Mouse (Mus musculus) neural tube, embryonic 12.5 days (tissue): ENCODE data around the gene R3hcc1l. TPM values are rescaled to one million over a fixed set of nuclear protein-coding genes. Genes with fewer than 3 reads are reported as not detected.

Experiments used
- ATAC-seq: fragments of 200-750 bp; cut with Nextera tagmentation; 2 replicates; pipeline ENCODE4 v1.8.0; 2017; ENCODE audit warnings: low read depth, mild to moderate bottlenecking, moderate TSS enrichment, moderate library complexity; ENCODE audit not compliant: low FRiP score
- H3K27ac ChIP-seq: fragments of 300-500 bp; sonication (generic); 2 replicates; pipeline ENCODE4 v1.5.1; 2016
- H3K27me3 ChIP-seq: fragments of 300-500 bp; sonication (generic); replicated peaks from 2 replicates; pipeline ENCODE4 v1.6.1; 2016; ENCODE audit warnings: mild to moderate bottlenecking
- H3K36me3 ChIP-seq: fragments of 300-500 bp; sonication (generic); 2 replicates; pipeline ENCODE4 v1.6.1; 2016; ENCODE audit warnings: mild to moderate bottlenecking
- H3K4me1 ChIP-seq: fragments of 300-500 bp; sonication (generic); 2 replicates; pipeline ENCODE4 v1.6.1; 2016
- H3K4me2 ChIP-seq: fragments of 300-500 bp; sonication (generic); replicated peaks from 2 replicates; pipeline ENCODE4 v1.6.1; 2016; ENCODE audit warnings: mild to moderate bottlenecking
- H3K4me3 ChIP-seq: fragments of 300-500 bp; sonication (generic); 2 replicates; pipeline ENCODE4 v1.5.1; 2016
- H3K9ac ChIP-seq: fragments of 300-500 bp; sonication (generic); 2 replicates; pipeline ENCODE4 v1.6.1; 2016; ENCODE audit warnings: mild to moderate bottlenecking
- H3K9me3 ChIP-seq: fragments of 300-500 bp; sonication (generic); 2 replicates; pipeline ENCODE4 v1.6.1; 2016; ENCODE audit warnings: mild to moderate bottlenecking
- WGBS: fragments of 180-500 bp; shearing (Covaris S2); methylation state at CpG from one replicate; pipeline ENCODE4 v1.1.7; 2016; 5-methylcytosine and 5-hydroxymethylcytosine counted together
- polyA plus RNA-seq: library from polyadenylated mRNA; unstranded; fragments of >200 nt; fragmentation: Nextera tagmentation; extraction: Ambion mirVana; gene quantifications from 2 replicates; pipeline ENCODE4 v1.2.1, GENCODE M21; 2016

Gene R3hcc1l
- polyA plus RNA-seq, 1 experiment from 2014 or later, result 19.0 TPM

DNA sequence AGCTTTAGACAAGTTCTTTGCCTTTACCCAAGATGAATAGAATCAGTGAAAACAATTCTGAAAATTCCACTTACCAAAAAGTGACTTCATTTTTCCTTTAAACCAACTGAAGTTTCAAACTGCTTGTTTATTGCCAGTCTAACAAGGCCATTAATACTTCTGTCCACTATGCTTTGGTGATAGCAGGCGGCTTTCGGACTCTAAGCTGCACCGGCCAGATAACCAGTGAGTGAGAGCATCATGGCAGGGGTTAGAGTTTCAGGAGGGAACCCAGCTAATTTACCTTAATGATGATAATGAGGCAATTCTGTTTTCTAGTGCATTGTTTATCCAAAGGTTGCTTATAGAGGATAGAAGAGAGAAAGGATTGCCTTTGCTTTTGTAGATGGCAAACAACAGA, 65.6 kb downstream of the R3hcc1l start:
- H3K9ac ChIP-seq, result no peak overlapping the region
- peaks cover 7% of the 10 kb centered on the region; the same call in 1 of the 2 replicates for H3K36me3 ChIP-seq
- H3K9me3 ChIP-seq, result no peaks in the 10 kb centered on the region
- no peaks in the 10 kb centered on the region for H3K27me3 ChIP-seq
- no peak overlapping the region for H3K4me2 ChIP-seq
- H3K27ac ChIP-seq, result no peak overlapping the region
- WGBS, result 88% methylated on average over 3 of the region's 3 CpGs
- no peak overlapping the region for H3K4me3 ChIP-seq
- ATAC-seq, result no peak
- no peaks in the 10 kb centered on the region for H3K4me1 ChIP-seq

GRCm38 (mm10) chr19:42587704-42588103, 69.1 kb downstream of the R3hcc1l start:
- no peaks in the 10 kb centered on the region for H3K27me3 ChIP-seq
- H3K4me2 ChIP-seq, result no peak overlapping the region
- H3K4me3 ChIP-seq, result no peak overlapping the region
- WGBS, result 78% methylated on average over 2 of the region's 2 CpGs
- no peaks in the 10 kb centered on the region for H3K9me3 ChIP-seq
- H3K27ac ChIP-seq, result no peak overlapping the region
- H3K4me1 ChIP-seq, result no peaks in the 10 kb centered on the region
- H3K36me3 ChIP-seq, result peaks cover 23% of the 10 kb centered on the region; the same call in 1 of the 2 replicates
- no peak overlapping the region for H3K9ac ChIP-seq
- no peak for ATAC-seq

GRCm38 (mm10) chr19:42589246-42589645, 70.7 kb downstream of the R3hcc1l start:
- H3K27me3 ChIP-seq, result no peaks in the 10 kb centered on the region
- no peak overlapping the region for H3K27ac ChIP-seq
- H3K4me3 ChIP-seq, result no peak overlapping the region
- H3K36me3 ChIP-seq, result peaks cover 19% of the 10 kb centered on the region
- H3K9ac ChIP-seq, result no peak overlapping the region
- 70% methylated on average over 1 of the region's 1 CpGs for WGBS
- H3K4me1 ChIP-seq, result no peaks in the 10 kb centered on the region
- ATAC-seq, result no peak
- no peak overlapping the region for H3K4me2 ChIP-seq
- H3K9me3 ChIP-seq, result no peaks in the 10 kb centered on the region

DNA sequence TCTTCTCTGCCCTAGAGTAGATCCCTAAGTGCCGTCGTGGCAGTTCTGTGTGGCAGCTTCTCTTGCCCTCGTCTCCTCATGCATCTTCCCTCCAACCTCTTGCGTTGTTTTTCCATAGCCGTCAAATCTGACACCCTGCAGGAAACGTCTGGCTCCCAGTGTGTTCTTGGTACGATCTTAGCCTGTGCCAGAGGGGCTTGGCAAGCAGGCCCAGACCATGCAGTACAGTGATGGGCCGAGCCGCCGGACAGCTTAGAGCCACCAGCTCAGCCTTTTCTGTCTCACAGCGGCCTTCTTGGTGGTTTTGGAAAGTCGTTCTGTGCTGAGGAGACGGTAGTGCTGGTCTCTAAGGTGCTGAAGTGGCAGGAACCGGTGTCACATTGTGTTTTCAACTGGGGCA, 73.0 kb downstream of the R3hcc1l start:
- Histone ChIP-seq H3K27ac (no peak overlapping the region), H3K36me3 (peaks cover 26% of the 10 kb centered on the region), H3K9ac (no peak overlapping the region), H3K4me1 (no peaks in the 10 kb centered on the region), H3K4me2 (no peak overlapping the region), H3K4me3 (no peak overlapping the region), H3K9me3 (no peaks in the 10 kb centered on the region), H3K27me3 (no peaks in the 10 kb centered on the region)
- no peak for ATAC-seq
- WGBS, result 59% methylated on average over 14 of the region's 14 CpGs

- H3K27ac ChIP-seq, result no peak overlapping the region
- H3K9ac ChIP-seq, result no peak overlapping the region
- no peak overlapping the region for H3K4me2 ChIP-seq
- peaks cover 26% of the 10 kb centered on the region for H3K36me3 ChIP-seq
- no peaks in the 10 kb centered on the region for H3K4me1 ChIP-seq
- ATAC-seq, result no peak
- 93% methylated on average over 6 of the region's 6 CpGs for WGBS
- H3K27me3 ChIP-seq, result no peaks in the 10 kb centered on the region
- H3K4me3 ChIP-seq, result no peak overlapping the region
- no peaks in the 10 kb centered on the region for H3K9me3 ChIP-seq
Measured at GRCm38 (mm10) chr19:42593456-42593855, 74.9 kb downstream of the R3hcc1l start.

DNA sequence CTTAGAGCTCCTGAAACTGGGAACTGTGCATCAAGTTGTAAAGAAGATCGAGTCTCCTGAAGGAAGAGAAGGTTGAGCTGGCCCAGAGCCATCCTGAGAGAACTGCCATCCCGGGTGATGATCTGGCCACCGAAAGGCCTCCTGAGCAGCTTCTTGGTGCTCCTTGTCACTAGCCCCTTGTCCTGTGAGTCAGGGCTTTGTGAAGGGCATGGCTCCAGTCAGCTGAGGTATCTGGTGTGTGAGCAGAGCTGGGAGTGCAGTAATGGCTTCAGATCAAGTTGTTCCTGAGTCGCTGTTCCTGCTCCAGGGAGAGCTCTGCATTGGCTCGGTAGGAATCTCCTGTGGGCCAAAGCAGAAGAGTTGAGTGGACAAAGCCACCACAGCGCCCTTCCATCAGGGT, 76.5 kb downstream of the R3hcc1l start:
- Histone ChIP-seq H3K4me1 (no peaks in the 10 kb centered on the region), H3K9me3 (no peaks in the 10 kb centered on the region), H3K27me3 (no peaks in the 10 kb centered on the region), H3K27ac (no peak overlapping the region), H3K36me3 (peaks cover 26% of the 10 kb centered on the region), H3K9ac (no peak overlapping the region), H3K4me3 (no peak overlapping the region), H3K4me2 (no peak overlapping the region)
- 97% methylated on average over 6 of the region's 6 CpGs for WGBS
- ATAC-seq, result no peak

- Histone ChIP-seq H3K36me3 (peaks cover 11% of the 10 kb centered on the region), H3K4me3 (no peak overlapping the region), H3K9ac (no peak overlapping the region), H3K27ac (no peak overlapping the region), H3K9me3 (no peaks in the 10 kb centered on the region), H3K4me2 (no peak overlapping the region), H3K27me3 (no peaks in the 10 kb centered on the region), H3K4me1 (no peaks in the 10 kb centered on the region)
- 96% methylated on average over 12 of the region's 12 CpGs for WGBS
- ATAC-seq, result no peak
Measured at GRCm38 (mm10) chr19:42597286-42597685, 78.7 kb downstream of the R3hcc1l start.

- H3K9ac ChIP-seq, result no peak overlapping the region
- no peak for ATAC-seq
- H3K9me3 ChIP-seq, result no peaks in the 10 kb centered on the region
- H3K4me2 ChIP-seq, result no peak overlapping the region
- peaks cover 11% of the 10 kb centered on the region for H3K36me3 ChIP-seq
- no peaks in the 10 kb centered on the region for H3K4me1 ChIP-seq
- H3K27me3 ChIP-seq, result no peaks in the 10 kb centered on the region
- no peak overlapping the region for H3K4me3 ChIP-seq
- WGBS, result 95% methylated on average over 6 of the region's 6 CpGs
- H3K27ac ChIP-seq, result no peak overlapping the region
Measured at GRCm38 (mm10) chr19:42597896-42598295, 79.3 kb downstream of the R3hcc1l start.

- no peaks in the 10 kb centered on the region for H3K27me3 ChIP-seq
- no peak for ATAC-seq
- WGBS, result 89% methylated on average over 17 of the region's 17 CpGs
- H3K9me3 ChIP-seq, result no peaks in the 10 kb centered on the region
- H3K4me3 ChIP-seq, result no peak overlapping the region
- no peak overlapping the region for H3K27ac ChIP-seq
- H3K9ac ChIP-seq, result no peak overlapping the region
- H3K4me2 ChIP-seq, result no peak overlapping the region
- H3K4me1 ChIP-seq, result peaks cover 4% of the 10 kb centered on the region; the same call in 1 of the 2 replicates
- H3K36me3 ChIP-seq, result peaks cover 5% of the 10 kb centered on the region
Measured at GRCm38 (mm10) chr19:42599891-42600290, 81.3 kb downstream of the R3hcc1l start.

GRCm38 (mm10) chr19:42600591-42600990, 82.0 kb downstream of the R3hcc1l start:
- H3K4me3 ChIP-seq, result no peak overlapping the region
- no peak overlapping the region for H3K9ac ChIP-seq
- no peak overlapping the region for H3K4me2 ChIP-seq
- no peaks in the 10 kb centered on the region for H3K36me3 ChIP-seq
- WGBS, result 77% methylated on average over 3 of the region's 3 CpGs
- H3K4me1 ChIP-seq, result peaks cover 4% of the 10 kb centered on the region; the same call in 1 of the 2 replicates
- H3K27ac ChIP-seq, result no peak overlapping the region
- H3K27me3 ChIP-seq, result no peaks in the 10 kb centered on the region
- no peak for ATAC-seq
- no peaks in the 10 kb centered on the region for H3K9me3 ChIP-seq

DNA sequence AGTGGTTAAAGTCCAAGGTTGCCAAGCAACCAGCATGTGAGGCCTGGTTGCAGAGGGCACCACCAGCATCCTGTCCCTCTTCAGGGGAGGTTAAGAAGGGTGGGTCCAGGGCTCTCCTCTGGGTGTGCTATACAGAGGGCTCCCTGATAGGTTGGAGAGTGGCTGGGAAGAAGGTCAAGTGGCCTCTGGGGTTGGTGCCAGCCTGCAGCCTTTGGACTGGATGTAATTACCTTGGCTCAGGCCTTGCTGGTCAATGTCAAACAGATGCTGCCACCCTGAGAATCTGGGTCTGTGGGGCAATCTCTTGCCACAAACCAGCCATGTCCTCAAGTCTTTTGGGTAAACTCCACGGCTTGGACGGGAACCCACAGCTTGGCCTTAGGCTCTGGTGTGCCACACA, 82.9 kb downstream of the R3hcc1l start:
- H3K4me2 ChIP-seq, result no peak overlapping the region
- ATAC-seq, result no peak
- H3K4me1 ChIP-seq, result peaks cover 4% of the 10 kb centered on the region; the same call in 1 of the 2 replicates
- H3K36me3 ChIP-seq, result no peaks in the 10 kb centered on the region
- no peak overlapping the region for H3K27ac ChIP-seq
- no peak overlapping the region for H3K4me3 ChIP-seq
- H3K9me3 ChIP-seq, result no peaks in the 10 kb centered on the region
- H3K27me3 ChIP-seq, result no peaks in the 10 kb centered on the region
- WGBS, result 91% methylated on average over 2 of the region's 2 CpGs
- H3K9ac ChIP-seq, result no peak overlapping the region

DNA sequence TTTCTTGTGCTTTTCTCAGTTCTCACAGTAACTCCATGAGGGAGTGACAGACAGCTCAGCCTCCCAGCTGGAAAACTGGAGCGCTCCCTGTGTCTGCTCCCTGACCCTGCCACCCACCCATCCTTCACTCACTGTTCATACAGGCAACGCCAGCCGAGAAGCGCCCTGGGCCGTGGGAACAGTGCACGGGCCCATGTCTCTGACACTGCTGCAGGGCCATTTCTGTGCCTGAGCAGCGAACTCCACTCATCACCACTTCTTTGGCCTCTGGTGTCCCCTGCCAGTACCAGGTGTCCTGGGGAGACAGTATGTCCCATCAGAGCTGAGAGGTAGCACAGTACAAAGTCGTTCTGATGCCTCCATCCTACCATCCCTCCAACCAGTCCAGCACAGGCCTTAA, 83.5 kb downstream of the R3hcc1l start:
- WGBS, result 82% methylated on average over 8 of the region's 8 CpGs
- Histone ChIP-seq H3K27ac (no peak overlapping the region), H3K27me3 (no peaks in the 10 kb centered on the region), H3K4me1 (peaks cover 4% of the 10 kb centered on the region; the same call in 1 of the 2 replicates), H3K9me3 (no peaks in the 10 kb centered on the region), H3K4me2 (no peak overlapping the region), H3K36me3 (no peaks in the 10 kb centered on the region), H3K9ac (no peak overlapping the region), H3K4me3 (no peak overlapping the region)
- no peak for ATAC-seq

DNA sequence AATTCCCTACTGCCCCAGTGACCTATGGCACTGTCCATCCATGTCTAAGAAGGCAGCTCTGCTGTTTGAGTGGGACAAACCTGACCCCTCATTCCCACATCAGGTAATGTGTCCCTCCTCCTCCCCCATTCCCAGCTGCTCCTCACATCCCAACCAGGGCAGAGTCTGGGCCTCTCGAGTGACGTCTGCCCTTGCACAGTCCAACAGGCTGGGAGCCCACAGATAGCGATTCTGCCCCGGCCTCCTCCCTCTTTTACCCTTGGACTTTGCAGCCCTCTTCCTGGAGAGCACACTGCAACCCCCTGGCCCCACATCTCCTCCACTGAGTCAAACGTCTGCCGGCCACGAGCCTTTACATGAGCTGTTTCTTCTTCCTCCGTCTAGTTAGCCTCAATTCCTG, 84.0 kb downstream of the R3hcc1l start:
- H3K27me3 ChIP-seq, result no peaks in the 10 kb centered on the region
- H3K4me3 ChIP-seq, result no peak overlapping the region
- peaks cover 4% of the 10 kb centered on the region; the same call in 1 of the 2 replicates for H3K4me1 ChIP-seq
- no peak overlapping the region for H3K27ac ChIP-seq
- WGBS, result 85% methylated on average over 8 of the region's 8 CpGs
- ATAC-seq, result no peak
- no peaks in the 10 kb centered on the region for H3K36me3 ChIP-seq
- no peak overlapping the region for H3K4me2 ChIP-seq
- H3K9ac ChIP-seq, result no peak overlapping the region
- no peaks in the 10 kb centered on the region for H3K9me3 ChIP-seq
